Mouse (Mus musculus) monocyte, adult 5-6 weeks (primary cell): Measurements from ENCODE around the gene Acyp1. TPM values are rescaled to one million over a fixed set of nuclear protein-coding genes. Genes with fewer than 3 reads are reported as not detected.
A peak's percentile ranks its signal among the peaks of the same experiment; 100 is the strongest.

Experiments used
- ATAC-seq: fragments of 153-309, 156-312 bp; replicated peaks from 2 replicates; pipeline ENCODE4 v1.8.0; 2017; ENCODE audit warnings: mild to moderate bottlenecking; ENCODE audit not compliant: low TSS enrichment, insufficient number of reproducible peaks, severe bottlenecking, poor library complexity, low FRiP score
- total RNA-seq: library from RNA; stranded (forward); fragments of 200-1000, 200-491, 200-594 nt; gene quantifications from 3 replicates; pipeline ENCODE4 v1.2.3, GENCODE M21; 2017

Gene Acyp1
- total RNA-seq, 1 experiment from 2014 or later: 30.7 TPM

- ATAC-seq: peak; percentile 89
These were observed 31.1 kb downstream of the Acyp1 start for GRCm38 (mm10) chr12:85257008-85257639.

- no peak for ATAC-seq
These were observed 32.0 kb downstream of the Acyp1 start for GRCm38 (mm10) chr12:85256074-85256751.

GRCm38 (mm10) chr12:85252083-85252482 is 36.2 kb downstream of the Acyp1 start:
- ATAC-seq: no peak

GRCm38 (mm10) chr12:85237553-85237952 is 50.7 kb downstream of the Acyp1 start:
- ATAC-seq: no peak

- ATAC-seq: no peak
These were observed 54.6 kb downstream of the Acyp1 start for GRCm38 (mm10) chr12:85233376-85234358.

GRCm38 (mm10) chr12:85227876-85228599 is 60.2 kb downstream of the Acyp1 start:
- ATAC-seq: no peak

- ATAC-seq: no peak
These were observed 61.0 kb downstream of the Acyp1 start for GRCm38 (mm10) chr12:85227227-85227626.

Other genes starting within 250 kb of the Acyp1 start
- 5.0 TPM in 1 of 3 replicates, not detected in the others for gene Prox2, start 177.7 kb downstream of the Acyp1 start, total RNA-seq
- gene Dlst, start 177.6 kb downstream of the Acyp1 start, total RNA-seq: 309 to 346 TPM (median 316 TPM) in 3 replicates
- 0.19 TPM in 1 of 3 replicates, not detected in the others for gene Rps6kl1, start 137.2 kb downstream of the Acyp1 start, total RNA-seq
- gene Pgf, start 110.6 kb downstream of the Acyp1 start, total RNA-seq: not detected in 3 replicates
- 32.1 to 63.3 TPM (median 55.5 TPM) in 3 replicates for gene Eif2b2, start 69.0 kb downstream of the Acyp1 start, total RNA-seq
- 4.7 to 8.6 TPM (median 7.4 TPM) in 3 replicates for gene Mlh3, start 17.8 kb downstream of the Acyp1 start, total RNA-seq
- 0.11 TPM in 1 of 3 replicates, not detected in the others for gene Zc2hc1c, start 153 bp upstream of the Acyp1 start, total RNA-seq
- gene Nek9, start 50.9 kb upstream of the Acyp1 start, total RNA-seq: 30.4 to 50.6 TPM (median 33.8 TPM) in 3 replicates
- 92.0 to 115 TPM (median 97.4 TPM) in 3 replicates for gene Tmed10, start 86.4 kb upstream of the Acyp1 start, total RNA-seq
- gene Fos, start 185.5 kb upstream of the Acyp1 start, total RNA-seq: 138 to 560 TPM (median 216 TPM) in 3 replicates